Mouse (Mus musculus) embryonic fibroblast, embryonic 13.5 days (primary cell): ENCODE data around the gene Gas7.

Experiments
- CTCF ChIP-seq: IDR thresholded peaks from 2 replicates; pipeline ENCODE4 v1.5.1; 2011; ENCODE audit warnings: mild to moderate bottlenecking, control low read depth, low read length, moderate library complexity, borderline replicate concordance; ENCODE audit not compliant: insufficient read depth
- POLR2A ChIP-seq: IDR thresholded peaks from 2 replicates; pipeline ENCODE4 v1.6.1; 2011; ENCODE audit warnings: low read depth, mild to moderate bottlenecking, control low read depth, low read length, moderate library complexity

DNA sequence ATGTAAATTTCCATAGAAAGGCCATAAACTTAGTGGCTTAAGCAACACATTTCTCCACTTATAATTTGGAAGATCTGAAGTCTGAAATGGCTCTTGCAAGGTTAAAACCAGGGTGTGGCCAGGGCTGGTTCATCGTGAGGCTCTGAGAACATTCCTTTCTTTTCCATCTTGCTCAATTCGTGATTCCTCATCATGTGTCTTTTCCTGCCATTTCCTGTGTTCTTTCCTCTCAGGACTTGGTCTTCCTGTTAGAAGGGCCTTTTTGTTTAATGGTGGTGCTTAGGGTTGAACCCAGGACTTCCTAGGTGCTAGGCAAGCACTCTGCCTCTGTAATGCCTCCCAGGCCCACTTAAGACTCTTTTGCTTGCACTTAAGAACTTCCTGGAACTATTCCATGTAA, 76.0 kb downstream of the Gas7 start:
- TF ChIP-seq POLR2A (no peak), CTCF (no peak)
